Mouse (Mus musculus): ENCODE data around the gene Kcnh8.

The Kcnh8 gene

GRCm38 (mm10) chr17:52819007-52819406, 216.5 kb downstream of the Kcnh8 start:
- no peak for ATAC-seq (ENCODE audit: low TSS enrichment)

DNA sequence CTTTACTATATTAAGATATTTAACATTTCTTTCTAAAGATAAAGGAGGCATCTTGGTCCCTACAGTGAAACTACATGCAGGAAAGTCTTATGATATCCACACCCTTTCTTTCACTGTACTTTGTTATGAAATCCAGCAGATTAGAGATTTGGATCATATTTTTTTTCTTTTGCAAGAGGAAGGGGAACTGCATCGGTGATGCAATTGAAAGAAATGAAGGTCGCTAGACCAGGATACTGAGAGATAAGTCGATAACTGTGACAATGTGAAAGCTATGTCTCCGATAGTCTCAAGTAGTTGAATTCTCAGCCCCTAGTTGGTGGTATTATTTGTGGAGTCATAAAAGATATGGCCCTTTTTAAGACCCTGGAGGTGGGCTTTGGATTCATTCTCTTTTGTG, 227.2 kb downstream of the Kcnh8 start:
- no peak for ATAC-seq (ENCODE audit: low TSS enrichment)

GRCm38 (mm10) chr17:52873195-52873594, 270.7 kb downstream of the Kcnh8 start:
- ATAC-seq (ENCODE audit: low TSS enrichment) = peak; percentile 97

- ATAC-seq (ENCODE audit: low TSS enrichment) = no peak
These were observed 276.5 kb downstream of the Kcnh8 start for GRCm38 (mm10) chr17:52878964-52879363.

DNA sequence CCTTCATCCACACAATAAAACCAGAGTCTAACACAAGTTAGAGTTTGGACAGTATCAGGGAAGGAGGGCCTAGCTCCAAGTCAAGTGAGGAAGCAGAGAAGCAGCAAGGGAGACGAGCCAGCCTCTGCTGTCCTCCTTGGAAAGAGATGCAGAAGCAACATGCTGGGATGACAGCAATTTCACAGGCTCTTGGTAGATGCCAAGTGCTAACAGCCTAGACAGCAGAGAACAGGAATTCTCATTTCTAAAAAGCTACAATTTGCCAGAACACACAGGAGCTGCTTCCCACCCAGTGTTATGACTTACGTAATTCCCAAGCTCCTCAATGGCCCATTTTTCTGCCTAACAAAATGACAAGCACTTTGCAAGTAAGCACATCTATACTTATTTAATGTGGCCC, 277.5 kb downstream of the Kcnh8 start:
- peak; percentile 100 for ATAC-seq (ENCODE audit: low TSS enrichment)

GRCm38 (mm10) chr17:52885210-52885609, 282.7 kb downstream of the Kcnh8 start:
- ATAC-seq (ENCODE audit: low TSS enrichment) = no peak

DNA sequence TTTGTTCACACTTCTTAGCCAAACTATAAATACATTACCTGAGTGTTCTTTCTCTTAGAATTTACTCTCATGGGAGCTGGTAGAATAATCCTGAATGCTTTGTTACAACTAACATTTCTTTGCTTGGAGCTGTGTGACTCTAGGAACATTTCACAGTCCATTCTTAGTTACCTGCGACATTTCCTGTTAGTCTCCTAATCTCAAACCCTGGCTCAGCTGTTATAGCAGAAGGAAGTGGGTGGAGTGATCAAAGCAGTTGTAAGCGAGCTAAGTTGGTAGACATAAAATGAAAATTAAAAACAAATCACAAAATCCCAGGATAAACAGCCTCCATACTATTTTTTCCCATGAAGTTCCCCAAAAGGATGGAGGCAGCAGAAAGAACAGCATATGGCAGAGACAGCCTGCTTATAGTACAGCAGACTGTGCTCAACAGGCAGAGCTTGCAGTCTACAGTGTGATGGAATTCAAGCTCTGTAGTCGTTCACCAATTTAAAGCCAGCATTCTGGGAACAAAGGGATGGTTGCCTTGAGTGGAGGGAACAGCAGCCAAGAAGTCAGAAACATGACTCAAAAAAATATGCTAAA, 318.1 kb downstream of the Kcnh8 start:
- ATAC-seq (ENCODE audit: low TSS enrichment) = peak; percentile 99

DNA sequence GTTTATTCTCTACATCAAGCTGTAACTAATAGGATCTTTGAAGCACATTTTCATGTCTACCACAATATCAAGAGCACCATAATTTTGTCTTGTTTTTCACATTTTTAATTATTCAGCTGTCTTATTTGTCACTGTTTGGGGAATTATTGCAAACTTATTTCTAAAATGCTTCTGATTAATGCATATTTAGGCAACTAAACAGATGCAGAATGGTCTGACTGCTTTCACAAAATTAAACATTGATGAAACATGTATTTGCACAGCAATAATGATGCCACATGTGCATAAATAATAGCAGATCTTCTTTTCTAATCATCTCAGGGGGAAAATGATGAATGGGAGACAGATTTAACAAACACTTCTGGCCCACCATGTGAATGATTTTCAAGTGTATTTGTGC, 341.5 kb downstream of the Kcnh8 start:
- ATAC-seq (ENCODE audit: low TSS enrichment) = no peak

DNA sequence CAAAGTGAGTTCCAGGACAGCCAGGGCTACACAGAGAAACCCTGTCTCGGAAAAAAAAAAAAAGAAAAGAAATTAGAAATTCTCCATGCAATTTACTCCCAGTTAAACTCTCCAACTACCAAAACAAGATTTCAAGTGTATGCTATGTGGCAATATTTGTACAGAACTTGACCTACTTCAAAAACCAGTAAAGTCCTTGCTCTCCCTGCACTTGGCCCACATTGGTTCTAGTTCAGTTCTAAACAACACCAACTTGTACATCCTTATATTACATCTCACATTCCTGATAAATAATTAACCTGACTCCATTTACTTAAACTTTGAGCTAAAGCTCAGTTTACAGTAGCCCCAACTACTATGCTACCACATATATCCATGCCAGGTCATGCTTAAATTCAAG, 370.2 kb downstream of the Kcnh8 start:
- ATAC-seq (ENCODE audit: low TSS enrichment) = no peak

GRCm38 (mm10) chr17:52980958-52981357, 378.4 kb downstream of the Kcnh8 start:
- ATAC-seq (ENCODE audit: low TSS enrichment) = no peak
